Mouse (Mus musculus): ENCODE data around the gene Faap20.

DNA sequence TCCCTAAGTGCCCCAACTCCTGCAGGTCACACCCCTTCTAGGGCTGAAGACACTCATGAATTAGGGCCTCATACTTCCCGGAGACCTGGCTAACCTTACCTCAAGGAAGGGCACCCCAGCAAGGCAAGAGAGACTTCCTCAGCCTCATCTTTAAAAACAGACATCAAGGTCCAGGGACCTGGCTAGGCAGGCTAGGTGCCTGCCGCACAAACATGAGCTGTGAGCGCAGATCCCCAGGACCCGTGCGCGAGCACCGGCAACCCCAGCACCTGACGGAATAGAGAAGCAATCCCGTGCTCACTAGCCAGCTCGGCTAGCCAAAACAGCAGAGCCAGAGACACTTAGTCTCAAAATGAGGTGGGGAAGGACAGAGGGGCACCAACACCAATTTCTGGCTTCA lies 34.8 kb upstream of the Faap20 start:
- no peak for TF ChIP-seq CTCF (IDR thresholded peaks at IDR 0.05; ENCODE audit: borderline replicate concordance, extremely low read depth, insufficient read depth, insufficient read length)
- no peak for TF ChIP-seq POLR2A (IDR thresholded peaks at IDR 0.05; ENCODE audit: borderline replicate concordance, extremely low read depth, insufficient read depth, insufficient read length, poor library complexity, severe bottlenecking)

All from brain, embryonic 14.5 days (tissue).